Mouse (Mus musculus) left cerebral cortex, adult 6 months (tissue): Measurements from ENCODE around the gene Amy2a2. TPM values are rescaled to one million over a fixed set of nuclear protein-coding genes. Genes with fewer than 3 reads are reported as not detected.

ENCODE experiments used
- long read RNA-seq, 2 experiments: library from polyadenylated mRNA; unstranded; transcript quantifications; one replicate each; pipeline ENCODE4 v2.0.0; 2019 to 2020
- polyA plus RNA-seq: library from polyadenylated mRNA; unstranded; fragments of <200 nt; fragmentation: Nextera tagmentation; gene quantifications from 2 replicates; pipeline ENCODE4 v1.2.3, GENCODE M21; 2021

Gene Amy2a2
- polyA plus RNA-seq = not detected in 2 replicates
- long read RNA-seq, experiment 1 = 0 reads
- long read RNA-seq, experiment 2 = 0 reads

DNA sequence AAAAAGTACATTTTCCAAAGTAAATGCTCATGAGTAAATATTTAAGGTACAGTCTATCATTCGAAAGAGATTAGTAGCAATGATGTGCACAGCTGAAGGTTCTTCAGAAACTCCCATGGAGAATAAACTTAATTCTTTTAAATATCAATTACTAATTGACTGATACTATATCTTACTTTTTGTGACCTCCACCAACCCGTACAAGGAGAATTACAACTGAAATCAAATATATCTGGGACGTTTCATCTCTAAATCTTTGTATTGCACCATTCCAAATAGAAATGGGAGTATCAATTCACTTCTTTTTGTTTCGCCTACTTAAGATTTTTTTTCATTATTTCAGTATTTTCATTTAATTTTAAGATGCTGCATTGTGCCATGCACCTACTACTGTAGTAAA is at the start of gene Amy2a2:
TSS of gene Amy2a2 (minus strand) at position 101 of the 400 bp plus-strand sequence.

DNA sequence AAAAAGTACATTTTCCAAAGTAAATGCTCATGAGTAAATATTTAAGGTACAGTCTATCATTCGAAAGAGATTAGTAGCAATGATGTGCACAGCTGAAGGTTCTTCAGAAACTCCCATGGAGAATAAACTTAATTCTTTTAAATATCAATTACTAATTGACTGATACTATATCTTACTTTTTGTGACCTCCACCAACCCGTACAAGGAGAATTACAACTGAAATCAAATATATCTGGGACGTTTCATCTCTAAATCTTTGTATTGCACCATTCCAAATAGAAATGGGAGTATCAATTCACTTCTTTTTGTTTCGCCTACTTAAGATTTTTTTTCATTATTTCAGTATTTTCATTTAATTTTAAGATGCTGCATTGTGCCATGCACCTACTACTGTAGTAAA is 32.5 kb downstream of the Amy2a2 start, which contains the start of gene Amy2a3:
TSS of gene Amy2a3 (minus strand) at position 101 of the 400 bp plus-strand sequence.

Other genes with a start within 250 kb of the Amy2a2 start
- gene Amy2a5, start 97.8 kb downstream of the Amy2a2 start, polyA plus RNA-seq = not detected in 2 replicates
- gene Amy2a4, start 65.2 kb downstream of the Amy2a2 start, polyA plus RNA-seq = not detected in 2 replicates
- gene Amy2a3, start 32.6 kb downstream of the Amy2a2 start, polyA plus RNA-seq = not detected in 2 replicates
- gene Amy2a1, start 175.8 kb upstream of the Amy2a2 start, polyA plus RNA-seq = not detected in 2 replicates